Mouse (Mus musculus) hindbrain, embryonic 16.5 days (tissue): Measurements from ENCODE around the gene Gbp6. TPM values are rescaled to one million over a fixed set of nuclear protein-coding genes. Genes with fewer than 3 reads are reported as not detected.
A peak's percentile ranks its signal among the peaks of the same experiment; 100 is the strongest.
"Not testable (repeated sequence)": the region's sequence is repeated elsewhere in the genome, so short reads cannot be mapped to it uniquely, and the experiment has no call there.

ENCODE experiments used
- ATAC-seq: fragments of 200-750 bp; cut with Nextera tagmentation; 2 replicates; pipeline ENCODE4 v1.8.0; 2017; ENCODE audit warnings: moderate TSS enrichment, moderate library complexity
- H3K27ac ChIP-seq: fragments of 300-500 bp; sonication (generic); 2 replicates; pipeline ENCODE4 v1.5.1; 2014; ENCODE audit warnings: low read depth, mild to moderate bottlenecking, control low read depth, low read length, moderate library complexity
- H3K27me3 ChIP-seq: fragments of 300-500 bp; sonication (generic); replicated peaks from 2 replicates; pipeline ENCODE4 v1.6.1; 2014; ENCODE audit warnings: low read length; ENCODE audit not compliant: control insufficient read depth, insufficient read depth
- H3K36me3 ChIP-seq: fragments of 300-500 bp; sonication (generic); 2 replicates; pipeline ENCODE4 v1.6.1; 2014; ENCODE audit warnings: mild to moderate bottlenecking, low read length, moderate library complexity, mixed read lengths; ENCODE audit not compliant: control insufficient read depth, insufficient read depth
- H3K4me1 ChIP-seq: fragments of 300-500 bp; sonication (generic); 2 replicates; pipeline ENCODE4 v1.6.1; 2014; ENCODE audit warnings: low read depth, low read length; ENCODE audit not compliant: control insufficient read depth, insufficient read depth
- H3K4me2 ChIP-seq: fragments of 300-500 bp; sonication (generic); 2 replicates; pipeline ENCODE4 v1.6.1; 2014; ENCODE audit warnings: mild to moderate bottlenecking, low read length, control low read depth, moderate library complexity
- H3K4me3 ChIP-seq: fragments of 300-500 bp; sonication (generic); 2 replicates; pipeline ENCODE4 v1.5.1; 2014; ENCODE audit warnings: mild to moderate bottlenecking, low read length, control low read depth, moderate library complexity
- H3K9ac ChIP-seq: fragments of 300-500 bp; sonication (generic); 2 replicates; pipeline ENCODE4 v1.6.1; 2014; ENCODE audit warnings: low read depth, mild to moderate bottlenecking, control low read depth, low read length, moderate library complexity
- H3K9me3 ChIP-seq: fragments of 300-500 bp; sonication (generic); 2 replicates; pipeline ENCODE4 v1.6.1; 2014; ENCODE audit warnings: mild to moderate bottlenecking, low read length, moderate library complexity; ENCODE audit not compliant: control insufficient read depth
- WGBS: fragments of 180-500 bp; shearing (Covaris S2); extraction: QIAGEN DNeasy Blood & Tissue Kit; methylation state at CpG from one replicate; pipeline ENCODE4 v1.1.7; 2014; 5-methylcytosine and 5-hydroxymethylcytosine counted together
- polyA plus RNA-seq: library from polyadenylated mRNA; unstranded; fragments of >200 nt; fragmentation: Nextera tagmentation; extraction: Ambion mirVana; gene quantifications from 2 replicates; pipeline ENCODE4 v1.2.1, GENCODE M21; 2015

The Gbp6 gene
- polyA plus RNA-seq, 1 experiment from 2014 or later: 2.3 TPM

DNA sequence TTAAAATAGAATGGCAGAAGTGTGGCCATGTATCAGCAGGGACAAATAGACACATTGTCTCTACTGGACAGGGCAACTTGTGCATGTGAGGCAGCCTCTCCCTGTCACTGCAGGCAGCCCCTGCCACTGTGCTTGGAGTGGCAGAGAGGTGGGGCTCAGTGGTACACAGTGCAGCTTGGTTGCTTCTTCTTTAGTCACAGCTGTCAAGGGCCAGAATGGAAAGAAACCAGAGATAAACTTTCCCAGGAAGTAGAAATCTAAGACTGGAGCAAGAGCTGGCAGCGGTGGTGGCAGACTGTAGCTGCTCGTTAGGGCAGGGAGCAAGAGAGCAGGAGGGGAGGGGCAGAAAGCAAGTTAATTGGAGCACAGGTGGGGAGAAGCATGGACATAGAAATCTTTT, 8.0 kb upstream of the Gbp6 start:
- H3K36me3 ChIP-seq: no peaks in the 10 kb centered on the region
- no peak for ATAC-seq
- no peak overlapping the region for H3K4me3 ChIP-seq
- 44% methylated on average over 2 of the region's 2 CpGs for WGBS
- no peak overlapping the region for H3K9ac ChIP-seq
- no peak overlapping the region for H3K27ac ChIP-seq
- no peak overlapping the region for H3K4me2 ChIP-seq
- no peaks in the 10 kb centered on the region for H3K4me1 ChIP-seq
- no peaks in the 10 kb centered on the region for H3K27me3 ChIP-seq
- no peaks in the 10 kb centered on the region for H3K9me3 ChIP-seq

DNA sequence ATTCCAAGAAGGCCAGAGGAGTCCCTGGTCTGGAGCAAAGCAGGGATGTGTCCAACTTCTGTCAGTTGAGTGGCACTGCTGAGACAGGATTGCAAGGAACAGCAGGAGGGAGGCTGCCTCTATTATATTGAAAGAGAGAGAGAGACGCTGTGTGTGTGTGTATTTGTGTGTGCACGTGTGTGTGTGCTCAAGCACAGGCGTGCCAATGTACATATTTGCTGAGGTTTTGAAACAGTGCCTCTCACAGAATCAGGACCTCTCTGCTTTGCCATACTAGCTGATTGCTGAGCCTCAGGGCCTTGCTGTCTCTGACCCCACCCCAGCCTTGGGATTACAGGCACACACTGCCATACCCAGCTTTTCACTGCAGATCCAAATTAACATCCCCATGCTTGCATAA, 2.2 kb upstream of the Gbp6 start:
- H3K27me3 ChIP-seq: no peaks in the 10 kb centered on the region
- no peaks in the 10 kb centered on the region for H3K36me3 ChIP-seq
- WGBS: 58% methylated on average over 3 of the region's 3 CpGs
- no peaks in the 10 kb centered on the region for H3K9me3 ChIP-seq
- H3K4me2 ChIP-seq: no peak overlapping the region
- H3K4me1 ChIP-seq: no peaks in the 10 kb centered on the region
- no peak for ATAC-seq
- no peak overlapping the region for H3K9ac ChIP-seq
- no peak overlapping the region for H3K4me3 ChIP-seq
- no peak overlapping the region for H3K27ac ChIP-seq

DNA sequence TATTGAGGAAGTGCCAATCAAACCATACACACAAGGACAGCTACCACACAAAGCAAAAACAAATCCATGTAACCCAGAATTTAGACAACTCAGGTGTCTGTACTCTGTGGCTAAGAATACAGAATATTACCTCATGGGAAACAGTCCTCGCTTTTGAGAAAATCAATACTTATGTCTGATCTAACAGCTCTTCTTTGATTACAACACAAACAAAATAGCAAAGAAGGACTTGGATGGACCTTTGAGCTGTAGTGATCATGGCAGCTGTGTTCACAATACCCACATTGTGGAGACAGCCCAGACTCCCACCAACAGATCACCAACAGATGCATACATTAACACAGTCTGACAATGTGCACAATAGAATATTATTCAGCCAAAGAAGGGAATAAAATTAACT, 1.0 kb downstream of the Gbp6 start:
- Histone ChIP-seq H3K4me3 (no peak overlapping the region), H3K4me1 (no peaks in the 10 kb centered on the region), H3K9me3 (no peaks in the 10 kb centered on the region), H3K36me3 (no peaks in the 10 kb centered on the region), H3K4me2 (no peak overlapping the region), H3K9ac (no peak overlapping the region), H3K27me3 (no peaks in the 10 kb centered on the region), H3K27ac (no peak overlapping the region)
- WGBS: 82% methylated on average over 1 of the region's 1 CpGs
- no peak for ATAC-seq

DNA sequence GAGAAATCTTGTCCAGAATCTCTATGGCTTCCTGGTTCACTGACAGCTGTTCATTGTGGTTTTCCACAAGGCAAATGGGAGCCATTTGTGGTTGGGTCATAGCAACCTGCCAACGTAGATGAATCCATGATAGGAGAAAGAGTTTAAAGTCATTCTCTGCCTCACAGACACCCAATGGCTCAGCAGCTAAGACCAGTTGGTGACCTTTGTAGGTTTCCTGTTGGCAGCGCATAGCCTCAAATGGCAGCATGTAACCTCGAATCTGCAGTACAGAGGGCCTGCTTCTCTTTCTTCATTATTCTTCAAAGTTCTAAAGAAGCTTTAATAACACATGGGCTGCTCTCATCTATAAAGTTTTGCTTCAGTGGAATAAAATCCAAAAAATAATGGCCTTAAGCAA, 2.6 kb downstream of the Gbp6 start:
- WGBS: 86% methylated on average over 3 of the region's 3 CpGs
- H3K36me3 ChIP-seq, ATAC-seq, H3K9ac ChIP-seq, H3K4me3 ChIP-seq, H3K4me2 ChIP-seq, H3K4me1 ChIP-seq, H3K27ac ChIP-seq, H3K27me3 ChIP-seq, H3K9me3 ChIP-seq: not testable (repeated sequence)

DNA sequence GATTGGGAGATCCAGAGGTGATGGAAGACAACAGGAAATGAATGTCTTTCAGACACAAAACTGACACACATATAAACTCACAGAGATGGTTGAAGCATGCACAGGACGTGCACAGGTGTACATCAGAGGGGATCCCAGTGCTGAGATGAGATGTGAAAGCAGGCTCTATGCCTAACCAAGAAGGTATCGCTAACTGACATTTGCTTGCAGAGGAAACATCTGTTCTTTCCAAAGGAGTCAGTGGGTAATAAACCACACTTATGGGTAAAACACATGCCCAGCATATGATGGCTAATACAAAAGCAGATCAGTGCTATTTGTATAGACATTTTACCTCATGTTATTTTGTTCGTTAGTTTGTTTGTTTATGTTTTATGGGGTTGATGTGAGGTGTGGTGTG, 32.8 kb downstream of the Gbp6 start:
- not testable (repeated sequence) for H3K9ac ChIP-seq, H3K9me3 ChIP-seq, H3K27me3 ChIP-seq, ATAC-seq, H3K27ac ChIP-seq, H3K4me1 ChIP-seq, H3K4me3 ChIP-seq, H3K4me2 ChIP-seq, H3K36me3 ChIP-seq
- WGBS: no CpG with 5 or more reads among the region's 3 CpGs

DNA sequence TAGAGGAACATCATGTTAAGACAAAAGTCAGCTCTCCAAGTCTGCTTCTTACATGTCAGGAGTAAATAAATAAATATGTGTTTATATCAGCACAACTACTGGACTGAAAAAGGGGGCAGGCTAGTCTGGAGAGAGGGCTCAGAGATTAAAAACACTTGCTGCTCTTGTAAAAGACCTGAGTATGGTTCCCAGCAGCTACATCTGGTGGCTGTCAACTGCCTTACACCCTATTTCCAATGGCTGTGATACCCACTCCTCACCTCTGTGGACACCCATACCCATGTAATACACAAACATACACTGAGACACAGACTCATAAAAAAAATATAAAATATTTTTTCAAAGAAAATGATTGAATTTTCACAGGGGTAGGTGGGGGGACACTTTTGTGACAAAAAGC, 41.0 kb downstream of the Gbp6 start:
- Histone ChIP-seq H3K9me3 (no peaks in the 10 kb centered on the region), H3K27ac (no peak overlapping the region), H3K4me1 (no peaks in the 10 kb centered on the region), H3K27me3 (no peaks in the 10 kb centered on the region), H3K36me3 (no peaks in the 10 kb centered on the region), H3K9ac (no peak overlapping the region), H3K4me3 (no peak overlapping the region), H3K4me2 (no peak overlapping the region)
- ATAC-seq: no peak

DNA sequence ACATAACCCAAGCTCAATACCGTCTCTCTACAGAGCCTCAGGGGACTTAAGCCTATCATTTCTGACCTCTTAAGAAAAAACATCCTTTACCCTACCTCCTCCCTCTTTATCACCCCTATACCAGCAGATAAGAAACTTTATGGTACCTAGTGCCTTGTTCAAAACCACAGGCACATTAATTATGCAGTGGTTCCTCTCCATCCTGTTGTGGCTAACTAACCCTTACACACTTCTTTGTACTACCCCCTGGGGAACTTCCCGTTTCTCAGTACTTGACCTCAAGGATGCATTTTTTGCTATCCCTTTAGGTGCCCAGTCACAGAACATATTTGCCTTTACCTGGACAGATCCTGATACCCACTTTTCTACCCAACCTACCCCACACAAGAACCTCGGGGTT, 48.8 kb downstream of the Gbp6 start:
- not testable (repeated sequence) for H3K4me3 ChIP-seq, H3K9me3 ChIP-seq, H3K4me2 ChIP-seq, ATAC-seq, H3K27me3 ChIP-seq, H3K4me1 ChIP-seq, H3K36me3 ChIP-seq, H3K27ac ChIP-seq, H3K9ac ChIP-seq
- 83% methylated on average over 3 of the region's 3 CpGs for WGBS

DNA sequence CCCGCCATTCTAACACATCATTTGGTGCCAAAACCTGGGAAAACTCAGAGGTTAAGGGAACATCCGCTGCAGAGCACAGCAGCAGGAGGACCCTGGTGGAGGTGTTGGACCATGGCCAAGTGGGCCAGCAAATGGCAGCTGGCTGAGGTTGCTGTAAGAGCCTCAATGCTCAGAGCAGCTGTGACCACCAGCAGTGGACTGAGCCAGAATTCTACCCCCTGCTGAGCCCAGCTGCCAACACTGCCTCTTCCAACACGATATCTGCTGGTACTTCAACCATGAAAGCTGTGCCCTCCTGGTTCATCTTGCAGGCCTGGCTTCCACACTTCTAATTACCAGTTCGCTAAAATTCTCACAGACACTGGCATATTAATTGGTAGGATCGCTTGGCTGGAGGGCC, 52.5 kb downstream of the Gbp6 start:
- H3K27ac ChIP-seq, H3K4me1 ChIP-seq, H3K9ac ChIP-seq, H3K36me3 ChIP-seq, H3K4me2 ChIP-seq, H3K27me3 ChIP-seq, H3K4me3 ChIP-seq, H3K9me3 ChIP-seq: not testable (repeated sequence)
- peak; percentile 85 for ATAC-seq
- 59% methylated on average over 5 of the region's 5 CpGs for WGBS

DNA sequence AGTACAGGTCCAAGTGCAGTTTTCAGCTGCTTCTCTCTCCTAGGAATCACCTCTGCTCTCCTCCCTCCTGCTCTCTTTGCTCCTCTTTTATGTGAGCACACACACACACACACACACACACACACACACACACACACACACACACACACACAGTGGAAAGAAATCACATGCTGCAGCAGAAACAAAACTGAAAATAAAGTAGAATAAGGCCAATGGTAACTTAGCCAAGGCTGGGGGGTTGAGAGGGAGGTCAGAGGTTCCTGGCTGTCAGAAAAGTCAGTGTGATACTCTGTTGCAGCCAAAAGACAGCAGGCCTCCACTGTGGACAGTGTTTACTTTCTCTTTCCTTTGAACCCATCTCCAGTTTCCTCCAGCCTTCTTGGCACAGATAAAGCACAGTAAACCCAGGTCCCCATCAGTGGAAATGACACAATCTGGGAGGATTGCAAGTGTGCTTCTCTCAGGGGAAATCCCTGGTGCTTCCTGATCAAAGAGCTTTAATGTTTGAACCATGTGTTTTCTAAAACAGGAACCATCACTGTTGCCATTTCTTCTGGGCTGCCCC, 53.9 kb downstream of the Gbp6 start, which contains the start of gene Gbp10:
Gene Gbp10 (minus strand): TSS at position 51 of the 565 bp plus-strand sequence.
- ATAC-seq: peak; percentile 40; the same call in 1 of the 2 replicates
- not testable (repeated sequence) for H3K27ac ChIP-seq, H3K4me2 ChIP-seq, H3K27me3 ChIP-seq, H3K4me3 ChIP-seq, H3K9me3 ChIP-seq, H3K9ac ChIP-seq, H3K36me3 ChIP-seq, H3K4me1 ChIP-seq

DNA sequence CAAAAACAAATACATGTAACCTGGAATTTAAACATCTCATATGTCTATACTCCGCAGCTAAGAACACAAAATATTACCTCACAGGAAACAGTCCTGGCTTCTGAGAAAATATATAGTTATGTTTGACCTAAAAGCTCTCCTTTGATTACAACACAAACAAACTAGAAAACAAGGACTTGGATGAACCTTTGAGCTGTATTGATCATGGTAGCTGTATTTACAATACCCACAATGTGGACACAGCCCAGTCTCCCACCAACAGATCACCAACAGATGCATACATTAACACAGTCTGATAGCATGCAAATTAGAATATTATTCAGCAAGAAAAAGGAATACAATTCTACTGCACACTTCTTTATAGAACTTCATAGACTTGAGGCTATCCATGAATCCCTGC, 55.1 kb downstream of the Gbp6 start:
- not testable (repeated sequence) for H3K4me3 ChIP-seq, H3K4me1 ChIP-seq, H3K27me3 ChIP-seq, H3K9ac ChIP-seq, H3K27ac ChIP-seq, H3K36me3 ChIP-seq, H3K4me2 ChIP-seq, H3K9me3 ChIP-seq, ATAC-seq
- 96% methylated on average over 1 of the region's 1 CpGs for WGBS
